In the genomic region with DNA sequence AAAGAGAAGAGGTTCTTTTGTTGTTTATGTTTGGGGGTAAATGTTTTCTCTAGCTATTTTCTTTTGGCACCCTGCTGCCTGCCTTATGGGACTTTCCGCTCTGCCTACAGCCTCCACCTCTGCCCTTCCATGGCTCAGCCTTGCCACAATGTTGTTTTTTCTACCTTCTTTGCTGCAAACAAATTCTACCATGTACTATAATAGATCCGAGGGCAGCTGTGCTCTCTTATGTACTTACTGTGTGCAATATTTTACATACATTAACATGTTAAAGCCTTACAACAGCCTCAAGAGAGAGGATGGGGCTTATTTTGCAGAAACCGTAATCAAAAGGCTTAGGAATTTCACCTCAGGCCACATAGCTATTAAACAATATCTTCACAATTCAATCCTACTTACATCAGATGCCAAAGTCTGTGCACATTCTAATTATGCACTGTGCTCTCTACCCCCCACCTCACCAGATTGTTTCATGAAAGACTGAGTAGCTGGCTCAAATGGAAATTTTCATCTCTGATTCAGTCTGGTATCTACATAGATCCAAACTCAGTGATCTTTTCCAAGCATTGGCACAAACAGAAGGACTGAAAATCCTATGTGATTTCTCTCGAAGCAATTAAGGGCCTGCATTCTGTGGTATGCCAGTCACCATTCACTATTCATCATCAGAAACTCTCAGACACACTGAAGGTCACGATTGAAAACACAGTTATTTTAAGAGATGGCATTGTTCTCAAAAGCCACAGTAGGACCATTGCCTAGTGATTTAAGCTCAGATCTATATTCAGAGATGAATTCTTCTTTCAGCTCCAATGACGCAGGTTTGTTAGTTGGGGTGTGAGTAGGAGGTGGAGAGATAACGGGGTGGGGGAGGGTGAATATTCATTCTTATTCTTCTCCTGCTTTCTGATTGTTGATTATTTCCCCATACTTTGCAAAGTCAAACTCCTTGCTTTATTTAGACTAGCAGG, we compare ENCODE assay signal across 17 mouse cellular contexts.
DNase-seq lines count a peak whose midpoint lies in the region; ATAC-seq and TF ChIP-seq lines count a peak whose summit lies in the region.
"Had no signal": no experiment of that assay in that cellular context is flagged by ENCODE, and none has a peak within 500 bp of the region (broad histone marks: within the 10 kb centered on the region; RNA-seq: fewer than 3 reads in every experiment).

No protein-coding gene starts in this region.

- WGBS in forebrain, embryonic 16.5 days: 13% methylated on average over 7 of the region's 7 CpGs
- 33% methylated on average over 7 of the region's 7 CpGs for WGBS in midbrain, embryonic 15.5 days
- WGBS in limb, embryonic 10.5 days: 83% methylated on average over 7 of the region's 7 CpGs

- TF ChIP-seq POLR2A in brain, embryonic 14.5 days (IDR thresholded peaks at IDR 0.05; ENCODE audit: borderline replicate concordance, extremely low read depth, insufficient read depth, insufficient read length, poor library complexity, severe bottlenecking): no peak

- H3K27ac ChIP-seq in forebrain, embryonic 16.5 days (ENCODE audit: low read length): peak overlapping the region; percentile 67
- no peak overlapping the region for H3K27ac ChIP-seq in midbrain, embryonic 15.5 days
- no peak overlapping the region for H3K27ac ChIP-seq in limb, embryonic 10.5 days

- H3K4me2 ChIP-seq in forebrain, embryonic 16.5 days (ENCODE audit: low read length): no peak overlapping the region
- no peak overlapping the region for H3K4me2 ChIP-seq in midbrain, embryonic 15.5 days
- H3K4me2 ChIP-seq: heart, embryonic 12.5 days; liver, embryonic 11.5 days had no signal

- H3K4me3 ChIP-seq in forebrain, embryonic 16.5 days (replicated peaks; ENCODE audit: low read length): no peak overlapping the region
- no peak overlapping the region for H3K4me3 ChIP-seq in midbrain, embryonic 15.5 days
- H3K4me3 ChIP-seq in limb, embryonic 10.5 days: no peak overlapping the region
- H3K4me3 ChIP-seq: heart, embryonic 12.5 days; megakaryocyte, embryonic 14.5 days had no signal

- no peaks in the 10 kb centered on the region for H3K9me3 ChIP-seq in forebrain, embryonic 16.5 days (ENCODE audit: control insufficient read depth, low read length)
- no peaks in the 10 kb centered on the region for H3K9me3 ChIP-seq in midbrain, embryonic 15.5 days
- no peaks in the 10 kb centered on the region for H3K9me3 ChIP-seq in limb, embryonic 10.5 days (replicated peaks)
- H3K9me3 ChIP-seq: heart, embryonic 12.5 days; megakaryocyte, embryonic 14.5 days had no signal

- DNase-seq in layer of hippocampus, adult 18-20 months (ENCODE audit: low spot score in 2 of 2): peak; percentile 22 to 71
- DNase-seq in layer of hippocampus, postnatal 10 days (ENCODE audit: low spot score in 2 of 2): no peak
- peak; percentile 88 for DNase-seq in brain, embryonic 14.5 days (ENCODE audit: low read depth)
- DNase-seq in adrenal gland, adult 8-10 months: no peak
- DNase-seq in limb, embryonic 10.5 days (ENCODE audit: low spot score): no peak
- DNase-seq: cerebellum, adult 9-11 months; gastrocnemius, postnatal 14 days; heart, postnatal 4 days; kidney, adult 11 months; kidney, postnatal 25 days; right cerebral cortex, postnatal 14 days had no signal

- no peak for TF ChIP-seq CTCF in brain, embryonic 14.5 days (IDR thresholded peaks at IDR 0.05; ENCODE audit: borderline replicate concordance, extremely low read depth, insufficient read depth, insufficient read length)

- H3K9ac ChIP-seq in forebrain, embryonic 16.5 days (replicated peaks; ENCODE audit: low read depth, low read length): no peak overlapping the region
- no peak overlapping the region for H3K9ac ChIP-seq in midbrain, embryonic 15.5 days
- H3K9ac ChIP-seq: heart, embryonic 12.5 days had no signal

- ATAC-seq in forebrain, embryonic 16.5 days: peak; percentile 95
- ATAC-seq in midbrain, embryonic 15.5 days (replicated peaks): peak; percentile 91
- ATAC-seq: CD4-positive, CD25-positive, alpha-beta regulatory T cell, adult 4 months had no signal

- H3K4me1 ChIP-seq in forebrain, embryonic 16.5 days (replicated peaks; ENCODE audit: control insufficient read depth, insufficient read depth, low read length): peaks cover 12% of the 10 kb centered on the region
- H3K4me1 ChIP-seq in midbrain, embryonic 15.5 days: no peaks in the 10 kb centered on the region
- H3K4me1 ChIP-seq in limb, embryonic 10.5 days: no peaks in the 10 kb centered on the region
- H3K4me1 ChIP-seq: heart, embryonic 12.5 days; megakaryocyte, embryonic 14.5 days had no signal

- no peaks in the 10 kb centered on the region for H3K27me3 ChIP-seq in forebrain, embryonic 16.5 days (replicated peaks; ENCODE audit: control insufficient read depth, insufficient read depth, low read length)
- no peaks in the 10 kb centered on the region for H3K27me3 ChIP-seq in midbrain, embryonic 15.5 days (replicated peaks)
- H3K27me3 ChIP-seq in limb, embryonic 10.5 days (ENCODE audit: low read depth, poor library complexity, severe bottlenecking): no peaks in the 10 kb centered on the region
- H3K27me3 ChIP-seq: heart, embryonic 12.5 days; megakaryocyte, embryonic 14.5 days had no signal

- no peaks in the 10 kb centered on the region for H3K36me3 ChIP-seq in forebrain, embryonic 16.5 days (ENCODE audit: control insufficient read depth, insufficient read depth)
- no peaks in the 10 kb centered on the region for H3K36me3 ChIP-seq in midbrain, embryonic 15.5 days (replicated peaks)
- H3K36me3 ChIP-seq in limb, embryonic 10.5 days: no peaks in the 10 kb centered on the region
- H3K36me3 ChIP-seq: heart, embryonic 12.5 days had no signal

Comparison
In these comparisons a context has a peak if more than half of its experiments do, and no peak if none do; other contexts are left out.
1. DNase-seq: peak in layer of hippocampus, adult 18-20 months (2 of 2) and brain, embryonic 14.5 days (single experiment); none in layer of hippocampus, postnatal 10 days (0 of 2), adrenal gland, adult 8-10 months (single experiment) and limb, embryonic 10.5 days (single experiment).